Mouse (Mus musculus) intestine, embryonic 16.5 days (tissue): Measurements from ENCODE around the gene Elmo1. TPM values are rescaled to one million over a fixed set of nuclear protein-coding genes. Genes with fewer than 3 reads are reported as not detected.

Source experiments
- ATAC-seq: fragments of 200-750 bp; cut with Nextera tagmentation; 2 replicates; pipeline ENCODE4 v1.8.0; 2017; ENCODE audit warnings: moderate TSS enrichment, moderate library complexity
- H3K27ac ChIP-seq: fragments of 300-500 bp; sonication (generic); 2 replicates; pipeline ENCODE4 v1.5.1; 2014; ENCODE audit warnings: mild to moderate bottlenecking, low read length
- H3K27me3 ChIP-seq: fragments of 300-500 bp; sonication (generic); replicated peaks from 2 replicates; pipeline ENCODE4 v1.6.1; 2014; ENCODE audit warnings: low read length, control low read depth, mixed read lengths; ENCODE audit not compliant: control insufficient read depth, insufficient read depth
- H3K36me3 ChIP-seq: fragments of 300-500 bp; sonication (generic); 2 replicates; pipeline ENCODE4 v1.6.1; 2014; ENCODE audit warnings: low read length, control low read depth; ENCODE audit not compliant: control insufficient read depth, insufficient read depth
- H3K4me1 ChIP-seq: fragments of 300-500 bp; sonication (generic); 2 replicates; pipeline ENCODE4 v1.6.1; 2014; ENCODE audit warnings: low read length, control low read depth, mixed read lengths; ENCODE audit not compliant: control insufficient read depth, insufficient read depth
- H3K4me2 ChIP-seq: fragments of 300-500 bp; sonication (generic); 2 replicates; pipeline ENCODE4 v1.6.1; 2014; ENCODE audit warnings: low read depth, low read length, control low read depth
- H3K4me3 ChIP-seq: fragments of 300-500 bp; sonication (generic); 2 replicates; pipeline ENCODE4 v1.5.1; 2014; ENCODE audit warnings: mild to moderate bottlenecking, low read length
- H3K9ac ChIP-seq: fragments of 300-500 bp; sonication (generic); 2 replicates; pipeline ENCODE4 v1.6.1; 2014; ENCODE audit warnings: low read depth, low read length
- H3K9me3 ChIP-seq: fragments of 300-500 bp; sonication (generic); 2 replicates; pipeline ENCODE4 v1.6.1; 2016; ENCODE audit warnings: low read length, control low read depth; ENCODE audit not compliant: control insufficient read depth
- WGBS: fragments of 180-500 bp; shearing (Covaris S2); extraction: QIAGEN DNeasy Blood & Tissue Kit; methylation state at CpG from one replicate; pipeline ENCODE4 v1.1.7; 2014; 5-methylcytosine and 5-hydroxymethylcytosine counted together
- polyA plus RNA-seq: library from polyadenylated mRNA; unstranded; fragments of >200 nt; fragmentation: Nextera tagmentation; extraction: Ambion mirVana; gene quantifications from 2 replicates; pipeline ENCODE4 v1.2.1, GENCODE M21; 2015

Gene Elmo1
- polyA plus RNA-seq, 1 experiment from 2014 or later: 14.4 TPM

DNA sequence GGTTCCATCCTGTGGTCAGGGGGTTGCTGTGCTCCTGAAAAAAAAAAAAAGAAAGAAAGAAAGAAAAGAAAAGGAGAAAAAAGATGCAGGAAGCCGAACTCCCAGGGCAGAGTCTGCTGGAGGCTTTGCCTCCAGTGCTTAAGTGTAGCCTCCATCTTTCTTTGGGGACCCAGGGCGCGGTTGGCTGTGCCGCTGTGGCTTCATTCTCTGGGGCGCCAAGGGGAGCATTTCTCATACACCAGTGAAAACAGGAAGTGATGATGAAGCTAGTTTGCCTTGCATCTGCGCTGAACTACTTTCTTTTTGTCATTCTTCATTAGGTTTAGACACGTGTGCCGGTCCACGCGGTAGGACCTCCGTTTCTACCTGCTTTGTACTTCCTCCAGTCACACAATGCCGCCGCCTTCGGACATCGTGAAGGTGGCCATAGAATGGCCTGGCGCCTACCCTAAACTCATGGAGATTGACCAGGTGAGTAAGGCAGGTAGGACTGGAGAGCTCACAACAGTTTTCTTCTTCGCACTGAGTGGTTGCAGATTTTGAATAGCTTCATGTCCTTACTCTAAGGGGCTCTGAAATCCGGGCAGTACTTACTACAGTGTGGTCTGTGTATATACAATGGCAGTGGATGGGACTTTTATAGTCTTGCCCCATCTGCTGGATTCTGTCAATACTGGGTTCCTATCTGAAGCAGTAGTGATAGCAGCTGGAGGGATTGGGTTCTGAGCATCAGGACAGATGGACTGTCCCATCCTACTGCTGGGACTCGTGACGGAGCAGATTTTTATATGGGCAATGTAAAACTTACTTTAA, 94.8 kb downstream of the Elmo1 start:
- Histone ChIP-seq H3K36me3 (no peaks in the 10 kb centered on the region), H3K4me3 (peak overlapping the region; percentile 16; the same call in 1 of the 2 replicates), H3K27me3 (no peaks in the 10 kb centered on the region), H3K9me3 (peaks cover under 1% of the 10 kb centered on the region; the same call in 1 of the 2 replicates), H3K9ac (no peak overlapping the region), H3K27ac (peak overlapping the region; percentile 46; the same call in 1 of the 2 replicates), H3K4me2 (no peak overlapping the region), H3K4me1 (peaks cover 30% of the 10 kb centered on the region)
- no peak for ATAC-seq
- WGBS: 87% methylated on average over 20 of the region's 20 CpGs

DNA sequence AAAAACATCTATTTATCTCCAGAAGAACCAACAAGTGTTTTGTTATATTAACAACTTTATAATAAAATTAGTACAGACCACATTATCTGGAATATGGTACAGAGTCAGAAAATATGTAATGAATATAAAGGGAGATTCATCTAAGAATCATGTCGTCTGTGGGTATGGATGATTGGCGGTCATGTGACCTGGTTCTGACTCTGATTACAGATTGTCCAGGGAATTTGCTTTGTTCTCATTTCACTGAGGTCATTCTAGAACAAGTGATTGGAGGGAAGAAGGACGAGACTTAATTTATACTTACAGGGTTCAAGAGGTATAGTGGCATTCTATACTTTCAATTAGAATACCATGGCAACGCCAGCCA, 95.4 kb downstream of the Elmo1 start:
- WGBS: 86% methylated on average over 4 of the region's 4 CpGs
- Histone ChIP-seq H3K27ac (no peak overlapping the region), H3K36me3 (no peaks in the 10 kb centered on the region), H3K27me3 (no peaks in the 10 kb centered on the region), H3K4me2 (no peak overlapping the region), H3K4me3 (no peak overlapping the region), H3K9me3 (peaks cover 4% of the 10 kb centered on the region; the same call in 1 of the 2 replicates), H3K4me1 (peaks cover 29% of the 10 kb centered on the region), H3K9ac (no peak overlapping the region)
- no peak for ATAC-seq

DNA sequence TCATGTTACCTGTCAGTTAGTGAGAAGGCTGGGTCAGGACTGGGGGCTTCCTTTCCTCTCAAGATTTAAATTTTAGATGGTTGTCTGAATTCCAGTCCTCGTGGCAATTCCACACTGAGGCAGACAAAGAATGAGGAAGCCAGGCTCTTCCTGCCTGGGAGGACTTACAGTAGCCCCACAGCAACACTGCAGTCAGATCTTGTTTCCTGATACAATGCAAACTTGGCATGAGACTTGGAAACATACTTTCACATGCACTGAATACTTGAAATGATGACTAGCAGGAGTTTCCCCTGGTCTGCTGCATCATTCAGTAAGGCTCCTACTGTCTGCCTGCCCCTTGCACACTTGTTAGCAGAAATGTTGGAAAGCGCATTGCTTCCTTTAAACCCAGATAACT, 97.3 kb downstream of the Elmo1 start:
- WGBS: 62% methylated on average over 2 of the region's 2 CpGs
- H3K4me3 ChIP-seq: no peak overlapping the region
- no peak overlapping the region for H3K4me2 ChIP-seq
- peak overlapping the region; percentile 11; the same call in 1 of the 2 replicates for H3K27ac ChIP-seq
- H3K27me3 ChIP-seq: no peaks in the 10 kb centered on the region
- H3K9me3 ChIP-seq: peaks cover 4% of the 10 kb centered on the region; the same call in 1 of the 2 replicates
- no peak overlapping the region for H3K9ac ChIP-seq
- H3K4me1 ChIP-seq: peaks cover 15% of the 10 kb centered on the region
- no peaks in the 10 kb centered on the region for H3K36me3 ChIP-seq
- ATAC-seq: no peak

DNA sequence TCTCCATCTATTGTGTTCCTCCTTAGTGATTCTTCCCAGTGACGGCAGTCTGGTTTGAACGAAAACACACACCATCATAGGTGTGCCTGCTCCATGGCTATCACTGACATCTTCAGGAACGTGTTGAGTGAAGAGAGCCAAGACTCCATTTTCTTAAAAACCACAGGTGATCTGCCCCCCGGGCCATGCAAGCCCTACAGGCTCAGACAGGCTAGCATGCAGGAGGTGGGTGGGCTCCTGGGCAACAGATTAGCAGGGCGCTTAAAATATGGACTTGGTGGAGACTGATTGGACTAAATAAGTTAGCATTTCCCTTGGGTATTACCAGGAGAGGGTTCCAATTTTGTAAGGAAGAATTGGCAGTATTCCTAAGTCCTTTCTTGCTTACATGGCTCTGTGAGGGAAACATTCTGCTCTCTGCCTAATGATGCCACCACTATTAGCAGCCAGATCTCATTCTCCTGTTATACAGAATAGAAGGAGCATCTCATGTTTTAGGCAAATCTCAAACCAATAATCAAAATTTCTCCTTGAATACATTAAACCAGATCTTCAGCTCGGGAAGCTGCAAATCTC, 101.7 kb downstream of the Elmo1 start:
- Histone ChIP-seq H3K4me1 (peaks cover 12% of the 10 kb centered on the region), H3K27ac (no peak overlapping the region), H3K4me2 (no peak overlapping the region), H3K27me3 (no peaks in the 10 kb centered on the region), H3K36me3 (no peaks in the 10 kb centered on the region), H3K4me3 (no peak overlapping the region), H3K9ac (no peak overlapping the region), H3K9me3 (peaks cover 4% of the 10 kb centered on the region; the same call in 1 of the 2 replicates)
- ATAC-seq: no peak
- WGBS: 86% methylated on average over 6 of the region's 6 CpGs

DNA sequence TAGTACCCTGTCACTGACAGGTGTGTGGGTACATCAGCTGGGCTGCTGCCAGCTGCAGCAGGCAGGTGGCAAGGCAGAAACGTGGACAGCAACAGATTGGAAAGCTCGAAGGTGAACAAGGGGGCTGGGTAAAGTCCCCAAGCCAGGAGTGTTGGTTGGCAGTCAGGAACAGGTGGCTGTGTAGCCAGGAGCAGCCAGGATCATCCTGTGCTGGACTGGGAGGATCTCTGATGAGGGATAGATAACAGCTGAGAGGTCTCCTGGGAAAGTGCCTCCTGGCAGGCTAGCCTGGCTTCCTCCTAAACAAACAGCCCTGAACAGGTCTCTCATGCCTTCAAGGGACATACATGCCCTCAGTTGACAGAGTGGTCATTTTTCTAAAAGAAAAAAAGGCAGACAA, 110.2 kb downstream of the Elmo1 start:
- H3K4me2 ChIP-seq: no peak overlapping the region
- H3K27ac ChIP-seq: no peak overlapping the region
- no peaks in the 10 kb centered on the region for H3K27me3 ChIP-seq
- H3K9ac ChIP-seq: no peak overlapping the region
- no peak for ATAC-seq
- H3K4me1 ChIP-seq: no peaks in the 10 kb centered on the region
- H3K4me3 ChIP-seq: no peak overlapping the region
- H3K9me3 ChIP-seq: no peaks in the 10 kb centered on the region
- WGBS: 33% methylated on average over 2 of the region's 2 CpGs
- H3K36me3 ChIP-seq: no peaks in the 10 kb centered on the region

DNA sequence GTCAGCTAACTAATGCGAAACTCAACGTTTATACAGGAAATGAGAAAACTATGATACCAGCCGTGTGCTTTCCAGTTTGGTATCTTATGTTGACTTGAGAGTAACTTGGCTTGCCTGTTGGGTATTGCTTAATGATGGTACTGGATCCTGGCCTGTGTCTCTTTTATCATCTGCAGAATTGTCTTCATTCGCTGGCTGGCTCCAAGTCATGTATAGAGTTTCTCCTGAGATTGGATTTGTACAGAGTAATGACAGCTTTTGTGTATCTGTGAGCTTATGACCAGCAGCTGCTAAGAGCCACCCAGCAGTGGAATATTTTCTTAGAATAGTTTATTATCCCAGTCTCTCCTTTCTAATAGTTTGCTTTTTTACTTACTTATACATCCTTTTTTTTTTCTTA, 112.2 kb downstream of the Elmo1 start:
- no peaks in the 10 kb centered on the region for H3K4me1 ChIP-seq
- no peak overlapping the region for H3K4me2 ChIP-seq
- no peaks in the 10 kb centered on the region for H3K9me3 ChIP-seq
- no peak overlapping the region for H3K27ac ChIP-seq
- ATAC-seq: no peak
- no peak overlapping the region for H3K9ac ChIP-seq
- H3K36me3 ChIP-seq: no peaks in the 10 kb centered on the region
- H3K27me3 ChIP-seq: no peaks in the 10 kb centered on the region
- WGBS: 85% methylated on average over 4 of the region's 4 CpGs
- H3K4me3 ChIP-seq: no peak overlapping the region

DNA sequence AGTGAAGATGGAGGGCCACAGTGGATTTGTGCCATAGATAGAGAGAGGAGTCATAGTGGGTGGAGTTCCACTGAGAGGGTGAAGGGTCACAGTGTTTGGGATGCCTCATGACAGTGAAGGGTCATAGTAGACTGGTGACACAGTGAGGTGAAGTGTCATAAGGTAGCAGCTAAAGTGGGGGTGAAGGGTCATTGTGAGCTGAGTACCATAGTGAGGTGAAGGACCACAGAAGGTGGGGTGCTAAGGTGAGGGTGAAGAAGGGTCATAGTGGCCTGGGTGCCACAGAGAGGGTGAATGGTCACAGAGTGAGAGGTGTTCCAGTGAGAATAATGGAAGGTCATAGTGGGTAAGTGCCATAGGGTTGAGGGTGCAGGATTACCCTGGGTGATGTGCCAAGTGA, 113.8 kb downstream of the Elmo1 start:
- no peak overlapping the region for H3K27ac ChIP-seq
- H3K4me2 ChIP-seq: no peak overlapping the region
- H3K9me3 ChIP-seq: no peaks in the 10 kb centered on the region
- no peak overlapping the region for H3K4me3 ChIP-seq
- H3K4me1 ChIP-seq: no peaks in the 10 kb centered on the region
- ATAC-seq: no peak
- H3K27me3 ChIP-seq: no peaks in the 10 kb centered on the region
- H3K36me3 ChIP-seq: no peaks in the 10 kb centered on the region
- H3K9ac ChIP-seq: no peak overlapping the region

DNA sequence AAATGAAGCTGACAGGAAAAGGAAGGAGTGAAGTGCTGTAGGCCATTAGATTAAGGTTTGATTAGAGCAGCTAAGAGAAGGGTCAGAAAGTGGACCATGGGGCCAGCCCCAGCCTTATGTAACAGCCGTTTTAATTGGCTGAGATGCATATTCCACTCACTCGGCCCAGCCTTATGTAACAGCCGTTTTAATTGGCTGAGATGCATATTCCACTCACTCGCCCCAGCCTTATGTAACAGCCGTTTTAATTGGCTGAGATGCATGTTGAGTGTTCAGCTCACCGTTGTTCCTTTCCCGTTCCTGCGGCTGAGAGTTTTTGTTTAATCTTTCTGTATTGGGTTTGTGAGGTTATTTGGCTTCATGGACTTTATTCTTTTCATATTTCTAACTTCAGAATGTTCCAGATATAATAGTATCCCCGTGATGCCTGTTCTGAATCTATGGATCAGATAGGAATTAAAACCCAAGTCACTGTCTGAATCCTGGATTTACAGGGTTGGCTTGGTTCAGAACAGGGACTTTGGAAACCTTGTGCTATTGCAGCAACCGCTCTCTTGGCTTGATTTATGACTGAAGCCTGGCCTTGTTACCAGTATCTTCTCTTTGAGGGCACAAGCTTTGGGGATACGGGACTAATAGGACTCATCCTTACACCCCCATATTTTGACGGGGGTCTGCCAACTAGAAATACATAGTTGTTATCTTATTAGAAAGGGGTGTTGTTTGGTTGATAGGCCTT, 114.8 kb downstream of the Elmo1 start:
- Histone ChIP-seq H3K27me3 (no peaks in the 10 kb centered on the region), H3K9me3 (no peaks in the 10 kb centered on the region), H3K4me1 (no peaks in the 10 kb centered on the region), H3K4me2 (no peak overlapping the region), H3K36me3 (no peaks in the 10 kb centered on the region), H3K4me3 (no peak overlapping the region), H3K27ac (no peak overlapping the region), H3K9ac (no peak overlapping the region)
- WGBS: 87% methylated on average over 12 of the region's 12 CpGs
- no peak for ATAC-seq

DNA sequence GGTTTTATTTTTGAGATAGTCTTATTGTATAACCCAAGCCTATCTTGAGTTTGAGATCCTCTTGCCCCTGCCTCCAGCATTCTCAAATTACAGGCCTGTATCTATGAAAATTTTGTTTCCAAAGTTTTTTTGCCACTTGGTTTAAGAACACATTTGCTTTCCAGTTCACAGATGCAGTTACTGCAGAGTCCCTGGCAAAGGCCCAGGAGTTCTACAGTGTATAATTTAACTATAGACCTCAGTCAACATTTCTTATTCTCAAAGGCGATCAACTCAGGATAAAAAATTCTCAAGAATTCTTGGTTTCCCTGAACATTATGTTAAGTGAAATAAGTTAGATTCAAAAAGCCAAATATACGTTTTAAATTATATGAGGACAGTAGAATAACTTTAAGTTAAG, 115.3 kb downstream of the Elmo1 start:
- no peak overlapping the region for H3K27ac ChIP-seq
- 77% methylated on average over 2 of the region's 2 CpGs for WGBS
- H3K9ac ChIP-seq: no peak overlapping the region
- ATAC-seq: no peak
- H3K4me3 ChIP-seq: no peak overlapping the region
- no peaks in the 10 kb centered on the region for H3K27me3 ChIP-seq
- no peaks in the 10 kb centered on the region for H3K36me3 ChIP-seq
- H3K4me2 ChIP-seq: no peak overlapping the region
- no peaks in the 10 kb centered on the region for H3K4me1 ChIP-seq
- no peaks in the 10 kb centered on the region for H3K9me3 ChIP-seq
